Mouse (Mus musculus): ENCODE data around the gene Txndc17.

- TF ChIP-seq CTCF (IDR thresholded peaks at IDR 0.05; ENCODE audit: low read depth, low read length), result no peak
- no peak for TF ChIP-seq EP300 (IDR thresholded peaks at IDR 0.05; ENCODE audit: insufficient read depth, low read depth, low read length)
Measured at GRCm38 (mm10) chr11:72255629-72256028, 48.3 kb downstream of the Txndc17 start.
